Mouse (Mus musculus) liver, embryonic 11.5 days (tissue): ENCODE measurements around the gene Taf5. TPM values are rescaled to one million over a fixed set of nuclear protein-coding genes. Genes with fewer than 3 reads are reported as not detected.
A peak's percentile ranks its signal among the peaks of the same experiment; 100 is the strongest.

Source experiments
- ATAC-seq: fragments of 200-750 bp; cut with Nextera tagmentation; replicated peaks from 2 replicates; pipeline ENCODE4 v1.8.0; 2017; ENCODE audit warnings: moderate number of reproducible peaks, mild to moderate bottlenecking, moderate TSS enrichment, moderate library complexity; ENCODE audit not compliant: low FRiP score
- DNase-seq: peaks from one replicate; pipeline ENCODE4 v3.0.0-alpha.2; 2017; ENCODE audit warnings: low spot score
- H3K27ac ChIP-seq: fragments of 300-500 bp; sonication (generic); 2 replicates; pipeline ENCODE4 v1.5.1; 2014; ENCODE audit warnings: mild to moderate bottlenecking, low read depth, low read length, control low read depth
- H3K27me3 ChIP-seq: fragments of 300-500 bp; sonication (generic); replicated peaks from 2 replicates; pipeline ENCODE4 v1.6.1; 2014; ENCODE audit warnings: low read length, mixed read lengths; ENCODE audit not compliant: control insufficient read depth, insufficient read depth
- H3K36me3 ChIP-seq: fragments of 300-500 bp; sonication (generic); 2 replicates; pipeline ENCODE4 v1.6.1; 2014; ENCODE audit warnings: mild to moderate bottlenecking, low read length, moderate library complexity, mixed read lengths; ENCODE audit not compliant: control insufficient read depth, insufficient read depth
- H3K4me1 ChIP-seq: fragments of 300-500 bp; sonication (generic); replicated peaks from 2 replicates; pipeline ENCODE4 v1.6.1; 2014; ENCODE audit warnings: low read length, mixed read lengths; ENCODE audit not compliant: control insufficient read depth, insufficient read depth
- H3K4me2 ChIP-seq: fragments of 300-500 bp; sonication (generic); 2 replicates; pipeline ENCODE4 v1.6.1; 2014; ENCODE audit warnings: mild to moderate bottlenecking, control low read depth, moderate library complexity
- H3K4me3 ChIP-seq: fragments of 300-500 bp; sonication (generic); 2 replicates; pipeline ENCODE4 v1.5.1; 2014; ENCODE audit warnings: low read depth, low read length, control low read depth
- H3K9ac ChIP-seq: fragments of 300-500 bp; sonication (generic); 2 replicates; pipeline ENCODE4 v1.6.1; 2014; ENCODE audit warnings: low read depth, low read length, control low read depth
- H3K9me3 ChIP-seq: fragments of 300-500 bp; sonication (generic); 2 replicates; pipeline ENCODE4 v1.6.1; 2016; ENCODE audit warnings: low read length, inconsistent platforms, mixed read lengths; ENCODE audit not compliant: control insufficient read depth
- WGBS: fragments of 180-500 bp; shearing (Covaris S2); extraction: QIAGEN DNeasy Blood & Tissue Kit; methylation state at CpG from one replicate; pipeline ENCODE4 v1.1.7; 2014; 5-methylcytosine and 5-hydroxymethylcytosine counted together
- polyA plus RNA-seq: library from polyadenylated mRNA; unstranded; fragments of >200 nt; fragmentation: Nextera tagmentation; extraction: Ambion mirVana; gene quantifications from 2 replicates; pipeline ENCODE4 v1.2.1, GENCODE M21; 2014

Gene Taf5
- polyA plus RNA-seq, 1 experiment from 2014 or later = 9.0 TPM

DNA sequence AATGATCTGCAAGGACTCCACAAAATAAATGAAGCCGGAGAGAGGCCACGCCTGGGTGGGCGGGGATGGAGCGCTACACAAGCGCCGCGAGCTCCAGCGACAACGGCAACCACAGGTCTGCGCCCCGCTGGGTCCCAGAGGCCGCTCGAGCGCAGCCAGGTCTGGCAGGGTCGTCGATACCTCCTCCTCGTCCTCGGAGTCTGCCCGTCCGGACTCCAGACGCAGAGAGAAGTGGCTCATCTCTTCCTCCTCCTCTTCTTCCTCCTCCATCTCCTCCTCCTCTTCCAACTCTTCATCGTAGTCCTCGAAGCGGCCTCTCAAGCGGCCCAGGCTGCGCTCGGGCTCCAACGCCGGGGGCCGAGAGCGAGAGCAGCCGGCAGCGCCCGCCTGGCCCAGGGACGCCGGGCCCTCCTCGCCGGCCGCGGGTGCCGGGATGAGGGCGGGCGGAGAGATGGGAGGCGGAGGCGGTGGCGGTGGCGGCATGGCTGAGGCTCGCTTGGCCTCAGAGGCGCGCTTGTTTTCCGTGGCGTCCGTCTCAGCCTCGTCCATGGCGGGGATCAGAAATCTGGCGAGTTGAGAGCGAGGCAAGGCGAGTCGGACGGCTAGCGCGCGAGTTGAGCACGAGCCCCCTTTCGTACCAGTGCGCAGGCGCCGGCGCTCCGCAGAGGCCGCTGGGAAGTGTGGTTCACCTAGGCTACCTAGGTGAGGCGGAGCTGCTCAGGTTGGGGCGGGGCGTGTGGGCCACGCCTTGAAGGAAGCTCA lies 17.1 kb upstream of the Taf5 start, which contains the start of gene Pcgf6:
Pcgf6 (minus strand) TSS at position 636 of the 762 bp plus-strand sequence.
- Histone ChIP-seq H3K9me3 (no peaks in the 10 kb centered on the region), H3K27me3 (no peaks in the 10 kb centered on the region), H3K4me2 (peak within 1 kb of the TSS; percentile 73), H3K36me3 (peaks cover 10% of the 10 kb centered on the region), H3K27ac (peak within 1 kb of the TSS; percentile 89), H3K4me1 (peaks cover 12% of the 10 kb centered on the region), H3K9ac (peak within 1 kb of the TSS; percentile 73), H3K4me3 (peak within 1 kb of the TSS; percentile 66)
- ATAC-seq (peak; percentile 85), DNase-seq (peak; percentile 87)
- under 1% methylated on average over 75 of the region's 75 CpGs for WGBS

DNA sequence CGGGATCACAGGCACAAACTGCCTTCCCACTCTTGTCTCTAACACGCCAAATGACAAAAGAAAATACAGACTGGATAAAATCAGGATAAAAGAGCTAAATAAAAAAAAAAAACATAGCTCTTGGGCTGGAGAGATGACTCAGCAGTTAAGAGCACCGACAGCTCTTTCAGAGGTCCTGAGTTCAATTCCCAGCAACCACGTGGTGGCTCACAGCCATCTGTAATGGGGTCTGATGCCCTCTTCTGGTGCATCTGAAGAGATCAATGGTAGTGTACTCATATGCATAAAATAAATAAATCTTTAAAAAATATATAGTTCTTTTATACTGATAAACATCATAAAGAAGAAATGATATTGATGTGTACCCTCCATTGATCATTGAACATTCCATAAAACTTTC lies 14.6 kb upstream of the Taf5 start:
- ATAC-seq = no peak
- Histone ChIP-seq H3K27me3 (no peaks in the 10 kb centered on the region), H3K27ac (no peak overlapping the region), H3K9me3 (no peaks in the 10 kb centered on the region), H3K4me1 (peaks cover 12% of the 10 kb centered on the region), H3K4me2 (no peak overlapping the region), H3K36me3 (no peaks in the 10 kb centered on the region), H3K4me3 (no peak overlapping the region), H3K9ac (no peak overlapping the region)
- 73% methylated on average over 4 of the region's 4 CpGs for WGBS
- DNase-seq = no peak

DNA sequence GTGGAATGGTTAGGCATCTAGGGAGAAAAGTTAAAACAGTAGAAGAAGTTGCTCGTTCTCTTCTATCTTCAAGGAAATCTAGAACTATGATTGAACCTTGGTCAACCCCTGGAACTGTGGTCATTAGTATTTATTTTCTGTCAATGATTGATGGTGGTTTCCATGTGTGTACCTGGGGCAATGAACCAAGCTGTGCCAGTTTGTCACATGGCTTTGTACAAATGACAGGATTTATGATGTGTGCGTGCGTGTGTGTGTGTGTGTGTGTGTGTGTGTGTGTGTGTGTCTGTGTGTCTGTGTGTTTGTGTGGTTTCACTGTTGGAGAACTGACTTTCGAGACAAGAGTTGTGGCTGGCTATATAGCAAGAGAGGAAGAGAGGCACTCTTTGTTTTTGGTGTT lies 14.1 kb upstream of the Taf5 start:
- H3K36me3 ChIP-seq = no peaks in the 10 kb centered on the region
- no peak overlapping the region for H3K4me3 ChIP-seq
- DNase-seq = no peak
- no peak overlapping the region for H3K4me2 ChIP-seq
- H3K27me3 ChIP-seq = no peaks in the 10 kb centered on the region
- peaks cover 12% of the 10 kb centered on the region for H3K4me1 ChIP-seq
- H3K9ac ChIP-seq = no peak overlapping the region
- WGBS = 80% methylated on average over 4 of the region's 4 CpGs
- no peak overlapping the region for H3K27ac ChIP-seq
- no peak for ATAC-seq
- H3K9me3 ChIP-seq = no peaks in the 10 kb centered on the region

DNA sequence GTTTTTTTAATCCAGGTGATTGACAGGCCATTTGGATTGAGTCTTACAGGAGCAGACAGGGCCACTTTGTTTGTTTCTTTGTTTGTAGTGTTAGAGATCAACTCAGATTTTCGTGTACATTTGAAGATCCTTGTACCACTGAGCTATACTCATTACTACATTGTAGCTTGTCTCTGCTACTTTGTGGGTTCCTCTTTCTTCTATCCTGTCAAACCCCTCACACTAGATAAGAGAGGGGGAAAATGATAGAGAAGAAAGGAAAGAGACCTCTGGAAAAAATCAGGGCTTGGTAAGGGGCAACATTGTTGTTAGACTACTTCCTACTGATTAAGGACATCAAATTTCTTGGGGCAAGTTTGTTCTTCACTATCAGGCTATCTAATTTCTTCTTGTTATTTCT lies 9.9 kb upstream of the Taf5 start:
- Histone ChIP-seq H3K27me3 (no peaks in the 10 kb centered on the region), H3K36me3 (no peaks in the 10 kb centered on the region), H3K4me2 (no peak overlapping the region), H3K27ac (no peak overlapping the region), H3K9me3 (no peaks in the 10 kb centered on the region), H3K4me1 (no peaks in the 10 kb centered on the region), H3K4me3 (no peak overlapping the region), H3K9ac (no peak overlapping the region)
- 66% methylated on average over 1 of the region's 1 CpGs for WGBS
- no peak for DNase-seq
- no peak for ATAC-seq

DNA sequence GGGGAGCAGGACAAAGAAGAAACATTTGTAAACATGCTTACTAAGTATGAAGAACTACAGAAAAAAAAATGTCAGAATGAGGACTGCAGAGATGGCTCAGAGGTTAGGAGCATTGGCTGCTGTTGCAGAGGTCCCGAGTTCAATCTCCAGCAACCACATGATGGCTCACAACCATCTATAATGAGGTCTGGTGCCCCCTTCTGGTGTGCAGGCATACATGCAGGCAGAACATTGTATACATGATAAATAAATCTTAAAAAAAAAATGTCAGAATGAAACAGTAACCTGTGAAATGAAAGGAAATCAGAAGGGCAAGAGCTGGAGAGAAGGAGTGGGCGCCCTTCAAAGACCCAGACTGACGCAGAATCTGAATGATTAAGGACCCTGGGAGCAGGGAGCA lies 1.7 kb upstream of the Taf5 start:
- DNase-seq (no peak), ATAC-seq (no peak)
- H3K4me3 ChIP-seq = no peak overlapping the region
- H3K27me3 ChIP-seq = no peaks in the 10 kb centered on the region
- no peak overlapping the region for H3K27ac ChIP-seq
- H3K36me3 ChIP-seq = no peaks in the 10 kb centered on the region
- H3K9ac ChIP-seq = no peak overlapping the region
- H3K4me1 ChIP-seq = peaks cover 6% of the 10 kb centered on the region; the same call in 1 of the 2 replicates
- WGBS = 76% methylated on average over 3 of the region's 3 CpGs
- peak overlapping the region; percentile 31; the same call in 1 of the 2 replicates for H3K4me2 ChIP-seq
- H3K9me3 ChIP-seq = no peaks in the 10 kb centered on the region

DNA sequence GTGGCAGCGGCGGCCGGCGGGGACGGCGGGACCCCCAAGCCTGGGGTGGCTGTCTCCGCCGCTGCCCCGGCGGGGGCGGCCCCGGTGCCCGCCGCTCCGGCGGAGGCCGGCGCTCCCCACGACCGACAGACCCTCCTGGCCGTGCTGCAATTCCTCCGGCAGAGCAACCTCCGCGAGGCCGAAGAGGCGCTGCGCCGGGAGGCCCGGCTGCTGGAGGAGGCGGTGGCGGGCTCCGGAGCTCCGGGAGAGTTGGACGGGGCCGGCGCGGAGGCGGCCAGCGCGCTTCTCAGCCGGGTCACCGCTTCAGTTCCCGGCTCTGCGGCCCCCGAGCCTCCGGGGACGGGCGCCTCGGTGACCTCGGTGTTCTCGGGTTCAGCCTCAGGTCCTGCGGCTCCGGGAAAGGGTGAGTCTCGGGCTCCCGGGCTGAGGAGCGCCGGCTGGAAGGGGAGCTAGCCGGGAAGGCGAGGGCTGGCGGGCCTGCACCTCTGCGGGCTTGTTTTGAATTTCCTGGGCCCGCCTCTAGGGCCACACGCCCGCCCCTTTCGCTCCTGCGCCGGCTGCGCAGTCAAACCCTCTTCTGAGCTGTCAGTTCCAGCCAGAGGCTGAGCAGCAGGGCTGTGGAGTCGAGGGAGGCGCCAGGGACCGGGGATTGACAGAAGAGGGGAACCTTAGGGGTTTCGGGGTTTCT lies 522 bp downstream of the Taf5 start:
- H3K4me2 ChIP-seq = peak overlapping the region; percentile 96
- under 1% methylated on average over 61 of the region's 72 CpGs for WGBS
- ATAC-seq (peak; percentile 97), DNase-seq (peak; percentile 82)
- no peaks in the 10 kb centered on the region for H3K9me3 ChIP-seq
- peak overlapping the region; percentile 99 for H3K4me3 ChIP-seq
- H3K9ac ChIP-seq = peak overlapping the region; percentile 98
- H3K27ac ChIP-seq = peak overlapping the region; percentile 85
- peaks cover 11% of the 10 kb centered on the region for H3K36me3 ChIP-seq
- H3K4me1 ChIP-seq = peaks cover 6% of the 10 kb centered on the region; the same call in 1 of the 2 replicates
- no peaks in the 10 kb centered on the region for H3K27me3 ChIP-seq

DNA sequence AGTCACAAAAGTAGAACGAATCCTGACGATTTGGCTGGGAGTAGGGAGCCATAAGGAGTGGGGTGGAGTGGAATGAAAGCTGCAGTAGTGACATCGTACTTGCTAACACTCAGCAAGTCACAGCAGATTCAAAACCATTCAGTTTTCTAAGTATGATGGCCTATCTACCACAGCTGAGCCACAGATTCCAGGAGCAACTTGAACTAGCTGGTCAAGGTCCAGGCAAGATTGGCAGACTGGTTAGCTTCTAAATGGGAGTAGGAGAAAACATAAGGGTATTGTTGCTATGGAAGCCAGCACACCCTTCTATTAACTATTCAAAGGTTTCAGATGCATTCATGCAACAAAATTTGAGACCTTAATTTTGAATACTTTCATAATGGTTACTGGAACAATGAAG lies 20.7 kb downstream of the Taf5 start:
- Histone ChIP-seq H3K36me3 (peaks cover 26% of the 10 kb centered on the region), H3K9me3 (no peaks in the 10 kb centered on the region), H3K4me2 (peak overlapping the region; percentile 93; the same call in 1 of the 2 replicates)

DNA sequence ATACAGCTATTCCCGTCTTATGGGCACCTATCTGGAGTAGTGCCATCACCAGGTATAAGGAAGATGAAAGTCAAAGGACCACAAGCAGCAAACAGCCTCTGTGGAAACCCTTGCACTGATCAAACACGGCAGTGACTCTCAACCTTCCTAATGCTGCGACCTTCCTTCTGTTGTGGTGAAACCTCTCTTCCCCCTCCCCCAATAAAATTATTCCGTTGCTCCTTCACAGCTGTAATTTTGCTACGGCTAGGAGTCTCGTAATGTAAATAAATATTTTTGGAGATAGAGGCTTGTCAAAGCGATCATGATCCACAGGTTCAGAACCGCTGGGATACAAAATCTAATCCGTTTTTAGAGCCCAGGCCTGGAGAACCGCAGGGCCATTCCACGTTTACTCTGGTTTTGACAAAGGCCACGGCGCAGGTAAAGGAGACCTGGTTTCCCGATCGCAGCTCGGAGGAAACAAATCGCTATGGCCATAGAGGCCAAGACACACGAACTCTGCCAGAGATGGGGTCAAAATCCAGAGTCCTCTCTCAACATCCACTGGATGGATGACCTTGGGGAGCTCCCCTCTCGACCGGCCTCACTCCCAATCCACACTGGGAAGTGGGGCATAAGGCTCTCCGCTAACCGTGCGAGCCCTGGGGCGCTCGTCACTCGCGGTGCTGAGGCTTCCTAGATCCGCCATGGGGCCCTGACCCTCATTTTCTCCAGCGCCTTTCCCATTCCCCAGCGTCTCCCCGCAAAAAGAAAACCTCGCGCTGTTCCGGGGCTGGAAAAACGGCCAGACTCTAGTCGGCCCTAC lies 22.4 kb downstream of the Taf5 start:
- H3K4me2 ChIP-seq = peak overlapping the region; percentile 93
- no peaks in the 10 kb centered on the region for H3K27me3 ChIP-seq
- H3K4me1 ChIP-seq = peaks cover 15% of the 10 kb centered on the region
- H3K27ac ChIP-seq = peak overlapping the region; percentile 67; the same call in 1 of the 2 replicates
- DNase-seq (no peak), ATAC-seq (peak; percentile 58)
- peak overlapping the region; percentile 87 for H3K4me3 ChIP-seq
- peak overlapping the region; percentile 89 for H3K9ac ChIP-seq
- H3K36me3 ChIP-seq = peaks cover 20% of the 10 kb centered on the region; the same call in 1 of the 2 replicates
- H3K9me3 ChIP-seq = no peaks in the 10 kb centered on the region
- 1% methylated on average over 36 of the region's 36 CpGs for WGBS

More for the DNA sequence above, 20.7 kb downstream of the Taf5 start:
- no peak overlapping the region for H3K4me3 ChIP-seq
- no peak for ATAC-seq
- no peak overlapping the region for H3K9ac ChIP-seq
- H3K27ac ChIP-seq = no peak overlapping the region
- no peak for DNase-seq
- WGBS = 85% methylated on average over 3 of the region's 3 CpGs
- H3K27me3 ChIP-seq = no peaks in the 10 kb centered on the region
- peaks cover 15% of the 10 kb centered on the region for H3K4me1 ChIP-seq
